Mouse (Mus musculus): Measurements from ENCODE around the gene Fhit.
"Not testable (repeated sequence)": the region's sequence is repeated elsewhere in the genome, so short reads cannot be mapped to it uniquely, and the experiment has no call there.

Gene Fhit

DNA sequence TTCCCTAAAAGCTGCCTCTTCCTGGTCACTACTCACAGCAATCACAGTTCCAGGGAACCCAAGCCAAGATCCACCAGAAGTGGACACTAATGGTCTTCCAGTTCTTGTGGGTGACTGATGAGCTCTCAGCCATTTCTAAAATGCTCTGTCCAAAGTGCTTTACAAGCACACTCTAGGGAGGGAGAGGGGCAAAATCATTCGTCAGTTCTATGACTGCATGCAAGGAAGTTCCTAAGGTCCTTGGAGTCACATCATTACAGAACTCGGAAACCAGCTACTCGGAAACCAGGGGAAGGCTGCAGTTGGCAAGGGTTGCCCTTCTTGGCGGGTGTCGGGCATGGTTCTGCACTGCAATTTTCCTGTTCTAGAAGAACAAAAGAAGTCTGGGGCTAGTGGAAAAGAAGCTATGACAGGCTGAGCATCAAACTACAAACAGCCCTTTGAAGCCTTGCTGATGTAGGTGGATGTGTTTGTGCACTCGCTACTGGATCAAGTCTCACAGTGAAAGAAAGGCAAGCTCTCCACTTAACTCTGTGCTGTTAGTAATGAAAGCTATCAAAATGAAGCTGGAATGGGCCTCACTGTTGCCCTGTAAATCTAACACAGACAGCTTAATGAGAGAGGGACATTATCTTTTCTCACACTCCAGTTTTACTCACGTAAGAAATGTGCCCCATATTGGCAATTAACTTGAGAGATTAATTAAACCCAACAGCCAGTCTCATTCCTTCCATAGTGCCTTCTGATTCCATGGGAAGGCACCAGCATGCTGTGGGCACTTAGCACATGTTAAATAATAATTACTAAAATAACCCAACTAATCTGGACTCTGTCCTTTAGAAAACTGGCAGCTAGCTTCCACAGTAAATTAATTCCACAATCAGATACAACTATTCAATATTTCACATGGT lies 243.7 kb downstream of the Fhit start:
- no peak for DNase-seq

- no peak for DNase-seq
Observed at GRCm38 (mm10) chr14:10908011-10908410, 253.8 kb downstream of the Fhit start.

DNA sequence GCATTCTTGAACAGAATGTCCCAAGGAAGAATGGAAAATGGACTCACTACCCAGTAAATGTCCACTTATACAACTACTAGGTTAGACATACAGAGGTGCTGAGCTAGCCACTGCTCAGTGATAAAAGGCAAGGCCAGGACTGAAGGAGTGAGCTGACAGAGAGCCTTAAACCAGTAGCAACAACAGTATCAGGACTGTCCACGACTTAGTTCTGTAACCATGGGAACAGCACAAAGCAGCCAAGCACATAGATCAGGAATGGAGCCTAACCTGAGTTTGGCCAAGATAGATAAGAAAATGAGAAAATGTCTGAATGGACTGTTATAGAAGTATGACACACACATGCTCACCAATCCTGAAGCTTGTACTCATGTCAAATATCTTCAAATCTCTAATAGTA lies 279.1 kb downstream of the Fhit start:
- DNase-seq: no peak

DNA sequence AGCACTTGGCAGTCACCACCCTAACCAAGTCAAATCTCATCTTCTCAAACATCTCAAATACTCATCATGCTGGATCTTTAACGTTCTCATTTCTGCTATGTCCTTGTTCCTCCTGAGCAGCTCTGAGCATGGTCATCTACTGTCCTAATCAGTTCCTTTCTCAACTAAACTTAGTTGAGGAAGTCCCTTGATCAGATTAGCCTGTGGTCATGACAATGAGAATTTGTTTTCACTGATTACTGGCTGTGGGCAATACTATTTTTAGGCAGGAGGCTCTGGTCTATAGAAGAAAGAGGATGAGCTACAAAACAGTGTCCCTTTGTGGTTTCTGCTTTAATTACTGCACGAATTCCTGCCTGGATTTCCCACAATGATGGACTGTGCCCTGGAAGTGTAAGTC lies 281.1 kb downstream of the Fhit start:
- no peak for DNase-seq

- DNase-seq: no peak
Observed at GRCm38 (mm10) chr14:10874595-10875372, 287.1 kb downstream of the Fhit start.

- DNase-seq: no peak
Observed at GRCm38 (mm10) chr14:10857606-10858005, 304.2 kb downstream of the Fhit start.

GRCm38 (mm10) chr14:10851936-10852335 lies 309.9 kb downstream of the Fhit start:
- DNase-seq: no peak

DNA sequence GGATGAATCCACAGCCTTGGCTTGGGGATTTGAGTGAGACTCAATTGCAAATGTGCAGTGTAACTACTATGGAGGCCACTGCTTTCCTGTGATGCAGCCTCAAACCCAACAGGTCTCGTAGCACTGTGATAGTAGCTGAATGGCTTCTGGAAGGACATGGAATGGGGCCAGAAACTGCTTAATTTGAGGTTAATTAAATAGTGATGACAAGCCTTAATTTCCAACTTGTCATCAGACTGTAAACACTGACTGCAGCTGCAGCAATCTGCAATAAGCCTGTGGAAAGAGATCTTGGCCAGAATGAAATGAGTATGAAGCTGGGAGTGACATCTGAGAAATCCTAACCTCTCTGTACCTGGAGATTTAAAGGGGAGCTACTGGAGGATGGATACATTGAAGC lies 325.8 kb downstream of the Fhit start:
- no peak for DNase-seq

- DNase-seq: no peak
Observed at GRCm38 (mm10) chr14:10824819-10825218, 337.0 kb downstream of the Fhit start.

DNA sequence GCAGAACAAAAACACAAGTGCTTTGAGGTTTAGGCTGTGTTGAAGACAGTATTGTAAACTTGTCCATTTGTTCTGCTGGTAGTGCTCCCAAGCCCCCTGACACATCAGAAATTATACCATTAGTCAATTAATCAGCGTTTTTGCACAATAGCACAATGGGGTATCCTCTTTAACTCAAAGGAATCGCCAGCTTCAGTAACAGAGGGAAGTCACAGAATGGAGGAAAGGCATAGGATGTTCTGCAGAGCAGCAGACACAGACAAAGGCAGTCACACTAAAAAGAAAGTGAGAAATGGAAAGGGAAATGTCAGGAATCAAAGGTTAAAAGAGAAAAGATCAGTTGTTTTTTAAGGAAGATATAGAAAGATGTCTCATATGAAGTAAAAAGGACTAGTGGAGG lies 348.3 kb downstream of the Fhit start:
- no peak for DNase-seq

DNA sequence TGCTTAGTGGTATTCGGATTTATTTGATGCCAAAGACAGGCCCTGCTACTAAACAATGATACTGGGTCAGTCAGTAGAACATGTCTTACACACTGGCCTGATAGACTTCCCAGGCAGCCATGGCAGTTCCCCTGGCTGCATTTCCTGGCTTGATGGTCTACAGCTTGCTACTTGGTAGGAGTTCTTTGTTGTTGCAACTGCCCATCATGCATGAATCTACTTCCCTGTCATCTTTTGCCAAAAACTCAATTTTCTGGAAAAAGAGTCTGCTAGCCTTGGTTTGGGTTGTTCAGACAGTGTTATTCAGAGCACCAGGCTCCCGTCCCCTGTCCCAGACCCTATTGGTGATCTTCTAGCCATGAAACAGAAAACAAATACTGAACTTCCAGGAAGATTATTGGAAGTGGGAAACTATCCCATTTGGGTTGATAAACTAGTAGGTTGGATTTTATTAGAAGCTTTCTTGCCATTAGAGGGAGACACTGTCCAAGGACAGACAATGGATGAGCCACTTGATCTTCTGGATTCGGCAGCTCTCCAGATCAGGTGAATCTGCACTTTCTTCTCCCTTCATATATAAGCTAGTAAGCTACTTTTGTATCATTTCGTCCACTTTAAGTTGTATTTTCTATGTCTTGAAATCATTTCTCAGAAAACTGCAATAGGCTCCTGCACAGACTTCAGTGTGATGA lies 363.2 kb downstream of the Fhit start:
- DNase-seq: no peak

DNA sequence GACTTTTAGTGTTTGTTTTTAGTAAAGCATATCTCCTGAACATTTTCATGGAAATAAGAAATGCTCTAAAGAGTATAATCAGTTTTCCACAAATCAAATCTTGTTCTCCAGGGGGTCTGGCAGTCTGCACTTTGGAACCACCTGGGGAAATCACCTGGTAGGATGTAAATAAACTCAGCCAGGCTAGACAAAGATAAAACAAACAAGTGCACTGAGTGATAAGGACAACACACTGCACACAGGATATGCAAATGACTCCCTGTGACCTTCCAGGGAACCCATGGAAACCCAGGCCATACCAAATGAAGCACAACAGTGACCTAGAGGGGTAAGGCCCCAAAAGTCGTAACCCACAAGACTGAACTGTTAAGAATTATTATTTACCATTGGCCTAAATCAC lies 364.2 kb downstream of the Fhit start:
- DNase-seq: no peak

DNA sequence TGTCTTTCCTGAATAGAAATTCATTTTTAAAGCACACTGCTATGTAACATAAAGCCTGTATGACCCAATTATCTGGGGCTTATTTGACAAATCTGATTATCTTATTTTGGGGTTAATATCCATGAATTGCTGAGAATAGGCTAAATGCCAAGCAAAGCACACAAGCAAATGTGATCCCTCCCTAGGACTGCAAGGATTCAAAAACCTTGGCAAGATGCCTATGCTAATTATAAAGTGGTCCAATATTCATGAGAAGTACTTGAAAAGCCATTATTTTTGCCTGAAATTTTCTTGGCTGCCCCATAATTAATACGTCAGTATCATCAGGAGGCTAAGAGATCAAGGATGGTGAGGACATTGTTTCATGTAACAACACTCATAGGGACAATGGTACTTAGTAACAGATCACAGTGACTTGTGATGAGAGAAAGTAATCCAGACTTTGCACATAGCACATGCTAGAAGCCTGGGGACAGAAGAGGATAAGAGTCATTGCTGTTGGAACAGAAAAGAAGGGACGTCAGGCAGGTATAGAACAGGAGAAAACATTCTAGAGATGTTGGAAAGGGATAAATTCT lies 366.2 kb downstream of the Fhit start:
- DNase-seq: no peak

GRCm38 (mm10) chr14:10783929-10784328 lies 377.9 kb downstream of the Fhit start:
- no peak for DNase-seq

DNA sequence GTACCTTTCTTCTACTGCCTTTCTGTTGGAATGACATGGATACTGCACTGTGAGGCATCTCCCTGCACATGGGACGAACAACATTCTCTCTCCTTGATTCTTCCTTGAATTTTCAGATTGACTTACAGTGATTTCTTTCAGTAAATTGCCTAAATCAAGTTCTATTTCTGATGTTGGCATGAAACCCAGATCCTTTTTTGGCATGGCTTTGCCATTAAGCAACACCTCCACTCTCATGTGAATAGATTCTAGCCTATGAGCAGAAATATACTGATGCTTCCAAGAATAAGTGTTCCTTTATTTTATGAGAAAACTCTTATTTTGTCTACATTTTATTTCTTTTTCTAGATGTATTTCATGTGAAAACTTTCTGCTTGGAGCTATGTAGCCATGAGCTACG lies 383.1 kb downstream of the Fhit start:
- DNase-seq: no peak

GRCm38 (mm10) chr14:10754883-10755282 lies 407.0 kb downstream of the Fhit start:
- DNase-seq: not testable (repeated sequence)

DNA sequence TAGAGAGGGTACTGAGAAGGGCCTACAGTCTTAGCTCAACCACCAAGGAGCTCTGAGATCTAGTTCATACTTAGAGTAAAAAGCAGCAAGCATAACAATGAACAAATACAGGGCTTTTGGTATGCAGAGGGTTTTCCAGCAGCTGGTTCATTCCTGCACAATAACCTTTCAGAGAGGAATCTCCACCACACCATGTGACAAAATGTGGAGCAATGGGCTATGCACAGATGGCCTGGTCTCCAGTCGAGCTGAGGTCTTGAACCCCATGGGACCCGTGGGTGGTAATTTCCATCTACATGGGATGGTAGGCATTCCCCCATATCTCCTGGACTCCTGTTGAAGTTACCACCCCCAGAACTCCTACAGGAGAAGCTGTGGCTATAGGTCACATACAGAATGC lies 423.8 kb downstream of the Fhit start:
- DNase-seq: no peak

DNA sequence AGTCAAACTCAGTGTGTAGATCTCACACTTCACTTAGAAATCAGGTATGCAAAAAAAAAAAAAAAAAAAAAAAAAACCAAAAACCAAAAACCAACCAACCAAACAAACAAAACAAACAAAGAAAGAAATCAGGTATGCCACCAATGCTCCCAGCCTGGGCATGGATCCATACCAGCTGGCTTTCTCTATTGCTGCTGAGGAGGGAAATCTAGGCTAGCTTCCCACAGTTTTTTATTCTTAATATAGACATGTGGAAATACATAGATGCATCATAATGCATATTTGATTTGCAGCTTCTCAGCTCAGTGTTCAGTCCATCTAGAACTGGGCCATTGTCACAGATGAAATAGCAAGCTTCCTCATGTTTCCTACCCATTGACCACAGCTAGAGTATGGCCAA lies 439.3 kb downstream of the Fhit start:
- DNase-seq: no peak

DNA sequence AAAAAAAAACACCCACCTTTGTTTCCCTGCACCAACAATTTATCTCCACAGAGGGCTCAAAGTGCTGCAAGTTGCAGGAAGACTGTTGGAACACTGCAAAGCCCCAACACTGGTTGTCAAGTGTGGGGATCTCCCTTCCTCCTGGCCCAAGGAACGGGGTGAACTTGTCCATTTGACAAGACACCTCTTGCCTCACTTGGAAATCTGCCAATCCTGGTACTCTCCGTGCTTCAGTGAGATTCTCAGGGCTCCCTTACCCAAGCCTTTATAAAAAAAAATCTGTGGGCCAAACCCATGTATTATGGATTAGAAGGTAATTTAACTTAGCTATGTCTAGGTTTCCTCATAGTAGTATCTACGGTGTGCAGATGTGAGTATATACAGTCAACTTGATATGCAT lies 448.9 kb downstream of the Fhit start:
- no peak for DNase-seq

DNA sequence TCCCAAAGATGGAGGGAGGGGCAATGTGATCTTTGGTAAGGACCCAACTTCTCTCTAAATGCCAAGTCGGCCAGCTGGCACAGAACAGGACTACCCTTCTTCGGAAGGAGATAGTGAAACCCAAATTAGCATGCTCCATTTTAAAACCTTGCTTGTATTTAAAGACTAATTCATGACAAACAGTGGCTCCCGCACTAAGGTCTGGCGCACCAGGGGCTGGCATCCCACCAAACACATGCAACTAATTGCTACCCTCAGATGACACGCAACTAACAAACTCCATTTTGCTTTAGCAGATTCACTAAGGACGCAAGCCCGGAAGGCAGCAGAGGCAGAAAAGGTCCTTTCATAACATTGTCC lies 449.3 kb downstream of the Fhit start:
- DNase-seq: no peak

DNA sequence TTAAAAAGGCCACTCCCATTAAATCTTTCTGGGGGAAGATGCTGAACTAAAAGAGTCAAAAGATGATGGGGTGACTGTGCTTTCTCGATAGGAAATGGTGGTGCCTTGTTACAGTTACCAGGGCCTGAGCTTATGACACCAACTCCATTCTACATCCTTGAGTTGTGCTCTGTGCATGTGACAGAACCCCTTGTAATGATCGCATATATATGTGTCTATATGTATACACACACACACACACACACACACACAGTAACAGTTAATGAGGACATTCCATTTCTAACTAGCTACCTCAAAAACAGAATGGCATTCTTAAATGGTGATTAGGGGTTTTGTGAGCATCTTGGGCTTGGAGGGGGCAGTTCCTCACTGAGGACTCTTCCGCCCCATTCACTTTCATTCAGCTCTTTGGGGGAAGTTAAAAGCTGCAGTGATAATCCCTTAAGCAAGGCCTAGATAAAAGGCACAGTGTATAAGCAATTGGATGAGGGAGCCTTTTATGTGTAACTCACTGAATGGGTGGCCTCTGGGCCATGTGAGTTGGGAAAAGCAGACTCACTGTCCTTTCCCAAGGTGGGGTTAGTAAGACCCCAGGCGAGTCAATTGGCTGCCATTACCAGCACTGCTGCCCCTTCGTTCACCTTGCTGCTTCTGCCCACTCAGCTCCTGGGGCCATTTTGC lies 449.9 kb downstream of the Fhit start:
- no peak for DNase-seq

DNA sequence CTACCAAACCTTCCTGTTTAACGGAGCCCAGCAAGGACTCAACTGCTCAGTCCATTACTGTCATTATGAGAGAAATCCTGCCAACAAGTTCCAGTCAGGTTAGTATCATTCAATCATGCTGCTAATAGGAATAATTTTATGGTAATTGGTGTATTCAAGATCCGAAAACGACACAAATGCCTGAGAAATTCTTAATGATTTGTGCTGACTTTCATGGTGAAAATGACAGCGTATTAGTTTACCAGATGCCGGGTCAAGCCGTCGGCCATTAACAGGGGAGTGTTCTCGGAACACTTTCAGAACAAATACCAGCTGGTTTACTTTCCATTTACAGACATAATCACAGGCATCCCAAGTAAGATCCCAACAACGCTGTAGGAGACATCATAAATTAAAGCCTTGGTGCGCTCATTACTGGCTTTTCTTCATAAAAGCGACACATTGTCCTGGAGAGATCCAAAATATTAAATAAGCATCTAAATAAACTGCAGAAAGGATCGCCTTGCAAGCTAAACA lies 451.0 kb downstream of the Fhit start:
- no peak for DNase-seq

GRCm38 (mm10) chr14:10701707-10702106 lies 460.1 kb downstream of the Fhit start:
- no peak for DNase-seq

All from cerebellum, adult 9-11 months (tissue).